In the genomic region with DNA sequence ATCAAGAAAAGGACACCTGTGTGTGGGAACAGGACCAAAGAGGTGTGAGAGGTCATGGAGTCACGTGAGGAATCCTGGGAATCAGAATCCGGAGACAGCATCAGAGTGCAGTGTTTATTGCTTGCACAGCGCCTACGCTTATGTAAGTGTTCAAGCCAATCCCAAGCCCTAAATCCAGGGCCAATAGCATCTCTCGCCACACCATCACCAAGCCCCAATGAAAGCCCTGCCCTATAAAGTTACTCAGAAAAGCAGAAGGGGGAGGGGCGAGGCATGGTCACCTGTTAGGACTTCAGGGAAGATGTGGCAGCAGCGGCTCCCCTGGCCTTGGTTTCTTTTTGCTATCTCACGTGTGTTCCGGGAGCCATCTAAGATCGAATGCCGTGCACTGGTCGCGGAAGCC, we compare ENCODE assay signal across 8 mouse cellular contexts. TPM values are rescaled to one million over a fixed set of nuclear protein-coding genes. Genes with fewer than 3 reads are reported as not detected.
DNase-seq lines count a peak whose midpoint lies in the region; ATAC-seq lines count a peak whose summit lies in the region.

No protein-coding gene starts in this region.

- ATAC-seq in heart, embryonic 15.5 days (replicated peaks; ENCODE audit: insufficient number of reproducible peaks, insufficient read depth, low FRiP score, low read depth) = no peak
- peak; percentile 98 for ATAC-seq in megakaryocyte, adult 5-6 weeks (ENCODE audit: poor library complexity, severe bottlenecking)

- no peaks in the 10 kb centered on the region for H3K36me3 ChIP-seq in heart, embryonic 15.5 days

- no peak overlapping the region for H3K9ac ChIP-seq in heart, embryonic 15.5 days

- H3K27ac ChIP-seq in heart, embryonic 15.5 days = no peak overlapping the region

- no peaks in the 10 kb centered on the region for H3K27me3 ChIP-seq in heart, embryonic 15.5 days

- peak overlapping the region; percentile 59 for H3K4me2 ChIP-seq in heart, embryonic 15.5 days

- DNase-seq in CD8-positive naive resting alpha-beta T cell, adult 2 months (ENCODE audit: low read depth in 2 of 2, low spot score in 2 of 2) = peak; percentile 33 to 54
- peak; percentile 84 for DNase-seq in ZHBTc4 (ENCODE audit: low read depth, low spot score)
- DNase-seq in embryo, embryonic 9.5 days (ENCODE audit: extremely low spot score) = peak; percentile 18
- DNase-seq in kidney, postnatal 25 days = peak; percentile 63 to 84
- peak; percentile 20 to 80 for DNase-seq in spleen, postnatal 10 days (ENCODE audit: low spot score in 2 of 2)
- DNase-seq in urinary bladder, postnatal 4 days (ENCODE audit: low spot score in 2 of 2) = no peak

- H3K4me3 ChIP-seq in heart, embryonic 15.5 days = peak overlapping the region; percentile 37

- no peaks in the 10 kb centered on the region for H3K9me3 ChIP-seq in heart, embryonic 15.5 days (replicated peaks)

- peaks cover 7% of the 10 kb centered on the region; the same call in 1 of the 2 replicates for H3K4me1 ChIP-seq in heart, embryonic 15.5 days (replicated peaks)

- 13% methylated on average over 13 of the region's 13 CpGs for WGBS in heart, embryonic 15.5 days

RNA-seq across cellular contexts. Expression of gene Rbx1, which starts 14.9 kb away (rescaled TPM):
- 324 and 354 TPM in 2 replicates for polyA plus RNA-seq in heart, embryonic 15.5 days (2015; fragmentation: Nextera tagmentation; extraction: Ambion mirVana)
- total RNA-seq in megakaryocyte, adult 5-6 weeks (2015) = 176 and 189 TPM in 2 replicates
- 150 and 189 TPM in 2 replicates for total RNA-seq in megakaryocyte, adult 5-6 weeks (2017)

Comparison
In these comparisons a context has a peak if more than half of its experiments do, and no peak if none do; other contexts are left out.
1. DNase-seq: peak in CD8-positive naive resting alpha-beta T cell, adult 2 months (2 of 2), ZHBTc4 (single experiment), embryo, embryonic 9.5 days (single experiment), kidney, postnatal 25 days (2 of 2) and spleen, postnatal 10 days (2 of 2); none in urinary bladder, postnatal 4 days (0 of 2).